Mouse (Mus musculus) ovary, adult 10 weeks (tissue): ENCODE data around the gene Pum1. TPM values are rescaled to one million over a fixed set of nuclear protein-coding genes. Genes with fewer than 3 reads are reported as not detected.

Experiments used
- polyA plus RNA-seq: library from polyadenylated mRNA; stranded (reverse); fragments of 350-450 nt; fragmentation: Illumina TruSeq; extraction: RNeasy Lipid Tissue Mini Kit (QIAGEN cat#74804); gene quantifications from one replicate; pipeline ENCODE4 v1.2.3, GENCODE M21; 2014

Pum1 gene
- polyA plus RNA-seq = 78.3 TPM

GRCm38 (mm10) chr4:130662979-130663725, at the start of gene Pum1:
TSS of gene Pum1 (plus strand) at chr4:130663321.

GRCm38 (mm10) chr4:130792376-130793179, 129.5 kb downstream of the Pum1 start, which contains the start of gene Sdc3:
TSS of gene Sdc3 (plus strand) at chr4:130792537.

Other genes with a start within 250 kb of the Pum1 start
- not detected for gene Nkain1, start 89.1 kb upstream of the Pum1 start, polyA plus RNA-seq
- 4.8 TPM for gene Sdc3, start 129.2 kb downstream of the Pum1 start, polyA plus RNA-seq
- gene Laptm5, start 249.8 kb downstream of the Pum1 start, polyA plus RNA-seq = 8.5 TPM